Mouse (Mus musculus): Measurements from ENCODE around the gene Trim66.

Gene Trim66

DNA sequence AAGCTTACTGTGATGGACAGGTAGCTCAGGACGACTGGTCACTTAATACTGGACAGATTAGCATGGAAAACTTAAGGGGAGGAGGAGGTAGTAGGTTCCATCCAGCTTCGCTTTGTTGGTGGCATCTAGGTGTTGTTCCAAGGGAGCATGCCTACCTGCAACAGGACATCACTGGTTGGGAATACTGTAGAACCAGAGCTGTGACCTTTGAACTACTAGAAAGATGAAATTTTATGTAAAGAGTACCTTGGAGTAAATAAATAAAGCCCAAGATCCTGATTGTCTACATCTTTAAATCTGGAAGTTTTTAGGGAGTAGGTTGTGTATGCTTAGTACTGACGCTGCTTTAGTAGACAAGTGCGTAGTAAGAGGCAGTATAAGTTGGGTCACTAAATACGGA is 14.2 kb upstream of the Trim66 start:
- DNase-seq (ENCODE audit: low read depth), result no peak

DNA sequence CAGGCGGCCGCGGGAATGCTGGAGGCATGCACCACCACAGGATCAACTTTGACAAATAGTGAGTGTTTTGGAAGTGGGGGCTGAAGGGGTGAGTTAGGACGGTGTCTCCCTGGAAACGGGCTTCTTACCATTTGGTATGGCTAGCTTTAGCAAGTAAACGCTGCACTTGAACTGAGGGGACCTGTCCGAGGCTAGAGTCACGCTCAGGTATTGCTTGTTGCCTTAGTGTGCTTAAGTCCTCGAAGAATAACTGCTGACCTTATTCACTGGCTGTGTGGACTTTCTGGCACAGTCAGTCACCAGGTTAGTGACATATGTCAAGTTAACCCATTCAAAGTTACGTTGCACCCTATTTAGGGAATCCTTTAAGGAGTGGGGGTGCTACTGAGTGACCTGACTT is 12.0 kb upstream of the Trim66 start:
- no peak for DNase-seq (ENCODE audit: low read depth)

DNA sequence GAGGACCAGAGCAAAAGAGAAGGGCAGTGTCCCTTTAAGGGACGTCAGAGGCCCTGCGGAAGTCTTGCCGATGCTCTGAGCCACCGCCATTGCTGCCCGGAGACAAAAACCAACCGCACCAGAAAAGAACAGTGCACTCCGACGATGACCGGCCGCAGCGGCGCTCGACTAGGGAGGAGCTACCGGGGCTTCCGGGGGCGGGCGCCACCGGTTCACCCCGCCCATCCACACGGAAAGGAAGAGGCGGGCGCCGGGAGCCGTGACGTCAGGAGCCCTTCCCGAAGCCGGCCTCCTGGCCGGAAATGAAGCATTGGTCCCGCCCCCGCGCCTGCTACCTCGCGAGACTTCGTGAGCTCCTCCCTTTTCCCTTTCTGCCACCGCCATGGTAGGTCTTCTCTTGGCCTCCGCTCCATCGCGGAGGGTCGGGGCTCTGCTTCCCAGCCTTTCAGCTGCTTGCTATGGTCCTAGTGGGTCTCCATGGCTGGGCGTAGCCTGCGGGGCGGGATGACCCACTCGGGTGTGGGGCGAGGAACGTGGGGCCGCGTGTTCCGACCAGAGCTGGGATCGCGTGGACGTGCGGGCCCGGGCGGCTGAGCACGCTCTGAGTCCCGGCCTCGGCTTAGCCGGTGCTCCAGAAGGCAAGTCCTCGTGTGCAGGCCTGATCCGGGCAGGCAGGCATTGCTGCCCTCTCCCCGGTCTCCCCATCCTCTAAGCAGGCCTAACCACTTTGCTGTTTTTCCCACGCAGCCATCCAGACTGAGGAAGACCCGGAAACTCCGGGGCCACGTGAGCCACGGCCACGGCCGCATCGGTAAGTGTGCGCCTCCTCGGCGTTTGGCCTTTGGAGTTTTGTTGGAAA is 11.1 kb upstream of the Trim66 start, which contains the start of gene Rpl27a:
Gene Rpl27a, plus strand, starts transcription at position 310 of the 859 bp plus-strand sequence.
- peak; percentile 98 for DNase-seq (ENCODE audit: low read depth)

DNA sequence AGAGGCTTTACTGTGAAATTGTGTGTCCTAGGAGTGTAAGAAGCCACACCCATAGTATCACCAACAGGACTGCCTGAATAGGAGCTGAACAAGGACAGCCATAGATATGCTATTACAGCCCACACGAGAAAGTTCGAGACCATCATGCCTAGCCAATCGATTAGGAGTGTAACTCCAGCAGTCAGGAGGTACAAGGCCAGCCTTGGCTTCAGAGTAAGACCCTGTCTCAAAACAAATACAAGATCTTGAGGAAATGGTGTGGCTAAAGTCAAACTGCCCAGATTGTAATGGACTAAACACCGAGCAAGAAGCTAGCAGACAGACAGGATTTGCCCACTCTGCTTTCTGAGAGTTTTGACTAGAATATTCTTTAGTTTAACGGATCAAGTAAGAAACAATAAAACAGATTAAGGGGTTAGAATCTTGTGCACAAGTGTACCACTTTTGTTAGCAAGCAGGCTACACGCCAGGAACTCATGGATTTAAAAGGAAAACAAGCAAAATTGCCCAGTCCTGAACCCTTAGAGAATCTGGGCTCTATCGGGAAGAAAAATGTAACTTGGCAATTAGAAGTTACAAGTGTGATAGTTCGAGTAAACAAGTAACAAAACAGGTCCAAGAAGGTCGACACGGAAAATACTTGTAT is 10.2 kb upstream of the Trim66 start:
- peak; percentile 69 for DNase-seq (ENCODE audit: low read depth)

DNA sequence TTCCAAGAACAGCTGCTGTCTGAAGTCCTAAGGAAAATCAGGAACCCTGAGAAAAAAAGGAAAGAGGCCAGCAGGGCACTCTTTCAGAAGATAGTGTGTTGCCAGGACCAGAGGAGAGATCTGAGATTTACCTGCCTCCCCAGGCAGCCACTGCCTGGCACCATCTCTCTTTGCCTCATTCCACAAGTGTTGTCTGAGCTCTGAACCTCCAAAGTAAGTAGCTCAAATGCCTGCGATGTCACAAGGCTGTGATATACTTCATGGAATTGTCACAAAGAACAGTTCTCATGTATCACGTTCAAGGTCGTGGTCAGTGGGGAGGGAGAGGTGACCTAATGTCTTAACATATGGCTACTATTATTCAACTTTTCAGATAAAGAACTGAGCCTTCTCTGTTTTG is 8.6 kb upstream of the Trim66 start:
- peak; percentile 72 for DNase-seq (ENCODE audit: low read depth)

DNA sequence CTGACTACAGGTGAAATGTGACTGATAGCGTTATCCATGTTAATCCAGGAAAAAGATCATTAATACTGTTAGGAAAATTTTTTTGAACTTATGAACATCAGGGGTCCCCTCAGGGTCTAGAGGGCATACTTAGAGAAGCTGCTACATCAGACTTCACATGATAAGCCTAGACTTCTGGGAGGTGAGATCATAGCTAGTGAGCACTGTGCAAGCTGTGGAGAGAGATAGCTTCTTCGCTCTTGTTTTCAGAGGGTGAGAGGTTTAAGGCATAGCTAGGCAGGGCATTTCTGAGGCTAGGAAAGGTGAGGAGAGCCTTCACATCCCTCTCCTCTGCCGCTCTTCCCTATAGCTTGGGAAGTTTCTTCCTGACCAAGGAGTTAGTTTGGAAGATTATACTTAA is 3.9 kb upstream of the Trim66 start:
- DNase-seq (ENCODE audit: low read depth), result no peak

DNA sequence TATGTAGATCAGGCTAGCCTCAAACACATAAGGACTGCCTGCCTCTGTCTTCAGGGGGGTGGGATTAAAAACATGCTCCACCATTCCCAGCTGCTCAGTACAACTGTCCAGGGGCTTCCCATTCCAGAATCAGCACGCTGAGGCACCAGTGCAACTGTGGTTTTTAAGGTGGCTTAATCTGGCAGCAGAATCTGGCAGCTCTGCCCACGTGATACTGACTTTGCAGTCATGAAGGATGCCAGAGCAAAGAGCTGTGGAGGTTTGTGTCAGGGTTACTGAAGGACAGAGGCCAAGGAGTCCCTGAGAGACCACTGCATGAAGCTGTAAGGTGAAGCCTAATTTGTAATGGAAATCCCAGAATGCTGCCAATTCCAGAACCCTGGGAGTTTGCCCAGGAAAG is 2.9 kb upstream of the Trim66 start:
- DNase-seq (ENCODE audit: low read depth), result no peak

DNA sequence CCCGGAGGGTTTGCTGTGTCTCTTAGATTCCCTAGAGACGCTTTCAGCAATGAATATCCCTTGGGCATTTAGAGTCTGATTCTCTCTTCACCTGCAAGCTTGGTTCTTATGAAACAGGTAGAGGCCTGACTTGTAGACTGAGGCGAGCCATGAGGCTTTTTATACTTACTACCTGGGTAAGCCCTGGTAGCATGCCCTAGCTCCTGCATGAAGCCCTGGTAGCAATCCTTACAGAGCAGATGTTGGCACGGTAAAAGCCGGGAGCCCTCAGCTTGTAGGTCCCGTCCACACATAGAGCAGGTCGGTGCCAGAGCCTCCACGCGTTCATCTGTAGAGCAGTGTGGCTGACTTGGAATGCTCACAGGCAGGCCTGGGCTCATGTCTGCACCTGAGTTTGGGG is 362 bp downstream of the Trim66 start:
- no peak for DNase-seq (ENCODE audit: low read depth)

DNA sequence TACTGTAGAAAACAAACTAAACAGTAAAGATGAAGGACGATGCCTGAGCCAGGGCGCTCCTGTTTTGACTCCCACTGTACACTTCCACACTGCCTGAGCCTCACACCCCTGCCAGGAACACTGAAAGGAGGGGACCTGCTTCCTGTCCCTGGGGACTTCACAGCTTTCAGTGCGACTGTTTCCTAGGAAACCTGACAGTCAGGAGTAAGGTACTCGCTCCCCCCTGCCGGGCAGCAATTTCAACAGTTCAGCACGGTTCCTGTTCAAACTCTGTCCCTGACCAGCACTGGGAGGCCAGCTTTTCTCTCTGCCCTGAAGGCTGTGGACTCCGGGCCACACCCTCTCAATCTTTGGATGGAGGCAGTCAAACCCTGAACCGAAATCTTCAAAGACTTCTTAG is 815 bp downstream of the Trim66 start:
- no peak for DNase-seq (ENCODE audit: low read depth)

DNA sequence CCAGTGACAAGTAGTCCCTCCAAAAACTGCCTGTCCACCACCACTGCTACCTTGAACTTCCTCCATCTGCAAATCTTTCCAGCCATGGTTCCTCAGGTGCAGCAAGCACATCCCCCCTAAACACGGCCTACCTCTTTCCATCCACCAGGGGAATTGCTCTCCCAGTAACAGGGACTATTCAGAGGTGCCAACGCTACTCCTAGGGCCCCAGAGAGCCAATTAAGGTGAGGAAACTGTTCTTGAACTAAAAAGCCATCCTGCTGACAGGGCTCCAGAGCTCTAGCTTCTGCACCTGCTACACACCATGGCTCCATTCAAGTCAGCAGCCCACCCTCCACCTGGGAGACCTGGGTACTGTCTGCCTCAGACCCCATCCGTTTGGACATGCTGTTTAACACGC is 10.4 kb downstream of the Trim66 start:
- DNase-seq (ENCODE audit: low read depth), result no peak

DNA sequence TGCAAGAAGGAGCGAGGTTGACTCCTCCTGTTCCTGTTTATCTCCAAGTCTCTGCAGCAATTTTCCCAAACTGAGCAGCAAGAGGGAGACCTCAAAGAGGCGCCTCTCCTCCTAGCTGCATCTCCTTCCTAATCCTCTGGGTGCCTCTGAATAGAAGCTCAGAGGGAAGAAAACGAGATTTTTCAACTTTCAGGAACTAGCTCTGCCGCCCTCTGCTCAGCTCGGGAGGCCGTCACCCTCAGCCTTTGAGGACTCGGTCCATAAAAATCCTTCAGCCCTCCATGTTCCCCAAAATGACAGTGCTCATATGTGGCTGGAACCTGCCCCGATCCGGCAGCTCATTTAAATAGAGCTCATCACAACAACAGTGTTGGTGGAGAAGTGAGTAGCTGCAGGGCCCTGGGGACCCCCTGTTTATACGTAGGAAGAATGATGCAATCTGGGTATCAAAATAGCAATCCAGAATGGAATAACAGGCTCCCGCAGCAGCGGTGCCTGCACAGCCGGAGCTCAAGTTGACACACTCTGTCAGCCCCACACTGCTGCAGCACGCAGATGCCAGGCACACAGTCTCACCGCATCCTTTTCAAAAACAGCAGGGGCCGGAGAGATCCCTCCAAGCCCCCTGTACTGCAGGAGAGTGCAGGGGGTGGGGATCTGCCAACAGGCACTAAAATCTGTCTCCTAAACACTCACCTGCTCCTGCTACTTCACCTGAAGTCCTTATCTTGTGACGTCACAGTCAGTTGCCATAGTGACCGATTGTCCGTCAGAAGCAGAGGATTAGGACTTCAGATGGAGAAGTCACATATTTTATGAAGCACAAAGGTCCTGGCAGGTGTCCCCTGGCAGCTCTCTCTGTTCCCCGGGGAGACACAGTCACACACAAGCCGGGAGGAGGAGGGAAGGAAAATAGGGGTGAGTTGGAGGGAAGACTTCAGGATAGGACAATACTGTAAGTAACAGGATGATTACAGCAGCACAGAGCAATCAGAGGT is 14.3 kb downstream of the Trim66 start:
- no peak for DNase-seq (ENCODE audit: low read depth)

DNA sequence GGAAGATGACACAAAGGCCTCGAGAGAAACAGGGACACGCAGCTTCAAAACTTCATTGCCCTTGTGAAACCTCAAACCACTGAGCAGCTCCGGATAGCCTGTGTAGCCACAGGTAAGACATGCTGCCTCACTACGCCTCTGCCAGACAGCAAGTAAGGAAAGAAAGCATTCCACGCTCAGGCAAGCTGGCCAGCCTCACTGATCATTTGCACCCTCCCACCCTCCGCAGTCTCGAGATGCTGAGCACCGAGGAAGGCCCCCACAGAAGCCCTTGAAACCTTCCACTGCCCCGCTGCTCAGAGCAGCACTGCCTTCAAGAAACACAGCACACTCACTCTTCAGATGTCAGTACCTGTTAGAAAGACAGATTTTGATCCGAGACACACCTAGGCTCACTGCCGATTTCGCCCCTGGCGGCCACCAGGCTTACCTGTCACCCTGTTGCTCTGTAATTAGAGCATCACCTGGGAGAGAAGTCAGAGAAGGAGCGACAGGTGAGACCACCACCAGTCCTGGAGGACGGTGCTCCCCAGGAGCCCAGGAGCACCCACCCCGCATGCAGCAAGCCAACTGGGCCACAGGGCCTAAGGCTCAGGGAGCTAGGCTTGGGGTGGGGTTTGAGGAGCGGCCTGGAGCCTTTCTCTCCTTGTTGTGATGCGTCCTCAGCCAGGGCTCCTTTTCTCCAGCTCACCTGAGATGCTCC is 15.2 kb downstream of the Trim66 start:
- DNase-seq (ENCODE audit: low read depth), result no peak

DNA sequence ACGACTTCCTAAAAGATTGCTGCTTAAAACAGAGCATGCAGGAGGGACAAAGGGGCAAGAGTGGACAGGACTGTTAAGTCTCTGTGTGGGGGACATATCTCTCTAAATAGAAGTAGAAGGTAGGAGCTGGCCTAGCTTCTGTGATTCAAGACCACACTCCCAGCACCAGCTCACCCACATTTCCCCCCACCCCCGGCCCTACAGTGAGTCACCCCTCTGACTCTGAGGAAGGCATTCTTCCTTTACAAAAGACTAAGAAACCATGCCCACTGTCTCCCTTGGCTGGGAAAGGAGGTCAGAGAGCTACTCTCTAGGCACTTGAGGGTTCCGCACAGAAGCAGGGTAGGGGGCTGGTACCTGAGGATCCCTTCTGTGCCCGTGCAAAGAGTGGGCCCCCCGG is 23.7 kb downstream of the Trim66 start:
- peak; percentile 35 for DNase-seq (ENCODE audit: low read depth)

DNA sequence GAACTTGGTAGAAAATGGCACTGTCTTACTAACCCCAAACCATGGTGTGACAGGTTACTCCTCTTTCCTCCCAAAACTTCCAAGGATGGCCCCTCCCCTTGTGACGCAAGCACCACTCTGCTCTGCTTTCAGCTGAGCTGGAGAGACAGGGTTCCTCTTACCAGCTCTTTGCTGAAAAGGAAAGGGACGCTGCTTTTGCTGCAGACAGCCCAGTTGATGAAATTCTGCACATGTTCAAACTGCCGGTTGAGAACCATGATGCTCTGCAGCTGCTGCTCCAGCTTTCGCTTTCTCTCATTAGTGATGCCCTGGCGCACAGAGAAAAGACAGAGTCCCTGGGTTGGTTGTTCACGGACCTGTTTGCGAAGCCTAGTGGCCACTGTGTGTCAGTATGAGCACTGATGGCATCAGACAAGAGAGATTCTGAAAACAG is 27.2 kb downstream of the Trim66 start:
- DNase-seq (ENCODE audit: low read depth), result no peak

DNA sequence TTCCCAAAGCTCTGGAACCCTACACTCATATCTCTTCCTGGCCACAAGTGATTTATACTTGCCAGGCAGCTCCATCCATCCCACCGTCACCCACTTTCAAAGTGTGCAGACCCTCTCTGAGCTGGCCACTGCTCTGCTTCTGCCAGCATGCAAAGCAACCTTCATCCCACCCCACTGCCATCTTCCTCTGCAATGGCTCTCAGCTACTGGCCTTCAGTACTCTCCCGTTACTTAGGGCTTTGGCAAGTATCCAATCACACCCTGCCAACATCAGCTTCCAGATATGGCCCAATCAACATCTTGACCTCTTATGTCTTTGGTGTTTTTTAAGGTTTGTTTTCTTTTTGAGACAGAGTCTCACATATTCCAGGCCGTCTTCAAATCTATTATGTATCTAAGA is 30.0 kb downstream of the Trim66 start:
- no peak for DNase-seq (ENCODE audit: low read depth)

DNA sequence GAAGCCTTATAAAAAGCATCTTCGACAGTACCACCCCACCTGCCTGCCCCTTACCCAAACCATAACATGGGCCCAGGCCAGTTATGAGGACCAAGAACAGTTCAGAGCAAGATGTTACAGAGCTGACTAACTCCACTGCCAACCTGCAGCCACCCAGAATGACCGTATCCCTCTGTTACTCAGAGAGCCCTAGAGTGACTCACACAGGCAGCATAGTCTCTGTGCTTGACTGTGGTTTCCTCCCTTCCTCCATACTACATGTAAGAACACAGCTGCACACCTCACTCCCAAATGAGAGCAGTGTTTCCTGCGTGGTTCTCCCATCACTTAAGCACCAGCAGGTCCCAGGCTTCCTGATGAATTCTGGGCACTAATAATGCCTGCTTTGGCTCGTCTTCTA is 37.2 kb downstream of the Trim66 start:
- peak; percentile 61 for DNase-seq (ENCODE audit: low read depth)

DNA sequence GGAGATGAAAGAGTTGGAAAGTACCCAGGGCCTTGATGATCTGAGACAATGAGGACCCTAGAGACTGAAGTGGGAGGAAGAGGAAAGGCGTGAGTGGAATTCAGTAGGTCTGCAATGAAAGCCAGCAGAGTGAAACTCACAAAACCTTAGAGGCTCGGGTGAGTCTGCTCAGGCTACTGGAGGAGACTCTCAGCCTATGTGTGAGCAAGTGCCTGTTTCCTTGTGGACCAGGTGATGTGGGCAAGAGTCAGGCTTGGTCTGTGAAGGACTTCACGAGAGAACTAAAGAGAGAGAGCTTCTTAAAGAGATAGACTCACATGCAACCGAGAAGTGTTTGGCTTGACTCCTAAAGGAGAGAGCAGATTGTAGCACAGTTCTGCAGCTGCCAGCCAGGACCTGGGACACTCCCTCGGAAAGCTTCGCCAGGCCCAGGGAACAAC is 39.7 kb downstream of the Trim66 start:
- no peak for DNase-seq (ENCODE audit: low read depth)

DNA sequence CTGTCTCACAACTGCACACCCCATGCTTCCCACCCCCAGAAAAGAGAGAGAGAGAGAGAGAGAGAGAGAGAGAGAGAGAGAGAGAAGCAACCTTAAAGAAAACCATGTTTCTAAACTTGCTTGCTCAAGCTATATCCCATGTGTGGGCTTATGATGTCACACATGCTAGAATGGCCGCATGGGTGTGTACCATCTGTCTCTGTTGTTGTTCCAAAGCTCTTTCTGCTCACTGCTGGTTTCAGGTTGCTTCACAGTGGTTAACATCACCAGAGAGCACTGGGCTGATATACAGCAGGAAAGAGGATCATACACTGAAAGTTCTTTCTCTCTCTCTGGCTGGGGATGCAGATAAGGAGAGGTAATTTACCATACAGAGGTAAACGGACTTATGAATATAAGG is 40.3 kb downstream of the Trim66 start:
- DNase-seq (ENCODE audit: low read depth), result no peak

DNA sequence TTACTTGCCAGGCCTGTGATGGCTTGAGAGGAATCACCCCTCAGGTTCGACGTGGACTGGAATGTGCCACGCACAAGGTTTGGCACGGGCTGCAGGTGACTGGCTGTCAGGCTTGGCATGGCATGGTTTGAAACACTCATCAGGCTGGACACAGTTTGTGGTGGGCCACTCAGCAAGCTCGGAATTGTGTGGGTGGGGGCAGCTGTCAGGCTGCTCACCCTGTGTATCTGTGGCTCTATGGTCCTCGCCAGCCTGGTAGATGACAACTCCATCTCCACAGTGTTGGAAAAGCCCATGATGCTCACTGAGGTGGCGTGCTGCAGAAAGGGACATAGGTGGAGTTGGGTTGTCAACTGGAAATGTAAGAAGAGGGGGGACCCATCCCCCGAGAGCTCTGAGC is 47.2 kb downstream of the Trim66 start:
- DNase-seq (ENCODE audit: low read depth), result no peak

DNA sequence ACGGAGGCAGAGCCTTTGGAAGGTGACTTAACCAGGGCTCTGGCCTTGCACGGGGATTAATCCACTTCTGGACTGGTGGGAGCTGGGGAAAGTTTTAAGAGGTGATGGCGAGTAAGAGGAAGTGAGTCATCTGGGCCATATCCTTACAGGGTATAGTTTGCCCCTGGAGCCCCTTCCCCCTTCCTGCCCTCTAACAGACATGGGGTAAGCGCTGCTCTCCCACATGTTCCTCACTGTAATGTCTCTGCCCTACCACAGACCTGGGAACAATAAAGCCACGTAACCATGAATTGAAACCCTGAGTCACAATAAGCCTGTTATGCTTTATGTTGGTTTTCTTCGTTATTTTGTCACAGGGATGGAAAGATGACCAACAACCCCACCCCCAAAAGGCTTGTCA is 51.4 kb downstream of the Trim66 start:
- peak; percentile 91 for DNase-seq (ENCODE audit: low read depth)

DNA sequence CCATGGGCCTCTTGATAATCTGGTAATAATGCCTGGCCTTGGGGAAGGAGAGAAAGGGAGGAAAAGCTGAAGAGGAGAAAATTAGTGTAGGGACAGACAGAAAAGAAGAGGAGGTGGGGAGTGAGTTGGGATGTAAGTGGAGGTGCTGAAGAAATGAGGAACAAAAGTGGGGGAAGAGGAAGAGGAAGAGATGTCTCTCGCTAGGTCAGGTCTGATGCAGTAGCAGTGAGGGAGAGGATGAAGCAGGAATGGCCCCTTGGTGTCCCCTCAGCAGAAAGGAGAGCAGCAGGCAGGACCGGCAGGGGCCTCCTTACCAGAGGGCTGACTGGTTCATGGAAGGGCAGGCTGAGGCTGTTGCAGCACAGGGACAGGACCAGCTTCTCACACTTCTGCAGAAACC is 52.2 kb downstream of the Trim66 start:
- DNase-seq (ENCODE audit: low read depth), result peak; percentile 24

DNA sequence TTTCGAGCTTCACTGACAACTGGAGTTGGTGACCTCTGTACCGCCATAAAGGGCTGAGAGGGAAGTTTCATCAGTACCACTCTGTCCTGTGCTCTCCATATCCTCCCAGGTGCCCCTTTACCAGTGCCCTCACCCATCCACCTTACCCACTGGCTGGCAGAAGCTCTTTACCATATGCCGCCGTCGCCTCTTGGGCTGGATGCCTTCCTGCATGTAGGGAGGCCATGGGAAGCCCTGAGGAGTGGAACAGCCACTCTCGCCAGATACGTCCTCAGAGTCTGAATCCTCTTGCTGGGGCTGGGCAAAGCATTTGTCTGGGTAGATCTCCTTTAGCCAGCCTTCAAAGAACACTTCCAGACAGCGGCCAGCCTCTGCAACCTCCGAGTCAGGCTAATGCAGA is 53.1 kb downstream of the Trim66 start:
- DNase-seq (ENCODE audit: low read depth), result no peak
